Mouse (Mus musculus) cerebellum, adult 9-10 months (tissue): Measurements from ENCODE around the gene Sfrp2.

Experiments
- DNase-seq: peaks from one replicate; pipeline ENCODE4 v3.0.0; 2022

The Sfrp2 gene

DNA sequence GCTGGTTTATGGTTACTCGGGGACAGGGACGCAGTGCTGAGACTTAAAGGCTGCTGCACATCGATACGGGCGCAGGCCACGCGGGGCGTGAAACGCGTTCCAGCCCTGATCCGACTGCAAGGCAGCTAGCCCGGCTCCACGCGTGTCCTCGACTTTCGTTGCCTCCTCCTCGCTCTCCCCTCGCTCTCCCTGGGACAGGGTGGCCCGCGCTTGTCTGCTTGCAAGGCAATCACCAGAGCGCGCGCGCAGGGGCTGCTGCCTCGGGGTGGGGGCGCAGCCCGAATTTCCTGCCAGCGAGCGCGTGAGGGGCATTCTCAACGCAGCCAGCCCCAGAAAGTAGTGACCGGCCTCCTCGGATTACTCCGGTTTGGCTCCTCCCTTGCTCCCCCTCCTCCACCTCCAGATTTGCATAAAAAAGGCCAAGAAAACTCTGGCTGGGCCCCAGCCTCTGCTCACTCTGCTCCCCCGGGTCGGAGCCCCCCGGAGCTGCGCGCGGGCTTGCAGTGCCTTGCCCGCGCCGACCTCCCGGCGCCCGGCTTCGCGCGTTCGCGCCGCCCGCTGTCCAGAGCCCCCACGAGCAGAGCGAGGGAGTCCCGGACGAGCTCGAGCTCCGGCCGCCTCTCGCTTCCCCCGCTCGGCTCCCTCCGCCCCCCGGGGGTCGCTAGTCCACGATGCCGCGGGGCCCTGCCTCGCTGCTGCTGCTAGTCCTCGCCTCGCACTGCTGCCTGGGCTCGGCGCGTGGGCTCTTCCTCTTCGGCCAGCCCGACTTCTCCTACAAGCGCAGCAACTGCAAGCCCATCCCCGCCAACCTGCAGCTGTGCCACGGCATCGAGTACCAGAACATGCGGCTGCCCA is at the start of gene Sfrp2:
TSS of gene Sfrp2 (plus strand) at position 451 of the 855 bp plus-strand sequence.
- no peak for DNase-seq

- DNase-seq: no peak
Observed at GRCm38 (mm10) chr3:83717643-83718231, 48.4 kb upstream of the Sfrp2 start.

DNA sequence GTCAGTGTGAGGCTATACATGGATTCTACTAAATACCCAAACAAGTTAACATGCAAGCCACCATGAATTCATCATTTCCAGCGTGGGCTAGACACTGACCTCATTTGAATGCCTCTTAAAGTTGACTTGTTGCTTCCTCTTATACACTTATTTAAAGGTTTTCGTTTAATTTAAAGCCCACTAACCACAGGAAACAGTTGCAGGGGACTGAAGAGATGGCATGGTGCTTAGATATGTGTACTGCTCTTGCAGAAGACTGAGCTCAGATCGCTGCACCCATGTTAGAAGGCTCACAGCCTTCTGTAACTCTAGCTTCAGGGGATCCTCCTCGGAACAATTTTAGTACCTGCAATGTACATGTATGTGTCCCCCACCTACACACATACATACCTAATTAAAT is 47.5 kb upstream of the Sfrp2 start:
- DNase-seq: no peak

DNA sequence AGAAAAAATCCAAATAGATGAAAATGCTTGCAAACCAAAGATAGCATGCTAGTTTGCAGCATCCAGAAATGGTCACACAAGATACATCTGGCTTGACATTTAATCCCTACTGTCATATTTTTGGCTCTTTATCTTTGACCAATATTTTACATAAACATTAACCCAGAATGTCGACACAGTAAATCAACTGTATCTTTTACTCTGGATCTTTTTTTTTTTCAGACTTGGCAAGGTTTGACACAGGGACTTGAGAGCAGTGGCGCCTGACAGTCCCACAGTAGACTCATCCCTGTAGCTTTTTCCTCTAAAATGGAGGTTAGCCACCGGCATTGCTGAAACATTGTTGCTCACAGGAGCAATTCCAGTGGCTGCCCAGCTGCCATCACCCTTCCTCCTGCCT is 37.9 kb upstream of the Sfrp2 start:
- DNase-seq: no peak

DNA sequence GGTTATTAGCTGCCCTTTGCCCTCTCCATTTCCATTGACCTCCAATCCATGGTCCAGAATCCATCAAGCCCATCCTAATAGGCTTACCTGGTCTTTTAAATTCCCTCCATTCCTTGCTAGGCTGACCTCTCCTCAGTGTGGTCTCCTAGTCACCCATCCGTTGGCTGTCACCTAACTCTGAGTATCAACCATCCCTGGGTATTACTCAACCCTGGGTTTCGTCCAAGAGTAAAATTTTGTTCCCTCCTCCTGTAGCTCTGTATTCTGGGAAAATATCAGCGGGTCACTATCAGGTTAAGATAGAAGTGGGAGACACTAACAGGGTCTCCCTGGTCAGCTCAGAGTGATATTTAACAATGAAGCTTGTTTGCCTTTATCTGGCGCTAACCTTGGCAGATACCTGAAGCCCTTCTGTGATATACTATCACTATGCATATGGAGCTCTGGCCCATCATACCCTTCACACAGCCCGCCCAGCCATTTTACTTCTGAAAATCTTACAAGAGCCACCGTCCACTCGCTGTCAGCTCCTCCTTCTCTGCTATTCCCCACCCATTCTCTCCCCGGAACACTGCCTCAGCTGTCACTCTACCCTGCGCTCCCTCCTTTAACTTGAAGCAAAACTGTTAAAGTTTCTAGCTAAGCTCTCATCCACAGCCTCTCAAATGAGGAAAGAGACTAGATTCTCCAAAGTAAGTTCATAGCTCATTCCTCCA is 37.3 kb upstream of the Sfrp2 start:
- DNase-seq: no peak

GRCm38 (mm10) chr3:83733985-83734384 is 32.1 kb upstream of the Sfrp2 start:
- no peak for DNase-seq

DNA sequence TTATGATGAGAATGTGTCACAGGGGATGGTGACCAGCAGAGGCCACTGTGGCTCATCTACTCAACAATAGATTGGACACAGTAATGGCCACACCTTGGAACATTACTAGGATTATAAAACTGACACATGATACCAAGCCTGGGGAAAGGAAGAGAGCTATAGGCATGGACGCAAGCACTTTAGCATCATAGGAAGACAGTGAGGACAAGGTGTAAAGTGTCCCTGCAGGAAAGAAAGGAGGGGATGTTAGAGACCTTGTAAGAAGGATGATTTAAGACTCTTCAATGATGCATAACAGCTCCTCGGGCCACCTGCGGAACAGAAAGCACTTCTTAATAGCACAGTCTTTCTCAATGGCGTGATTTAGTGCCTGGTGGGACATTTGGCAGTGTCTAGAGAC is 29.1 kb upstream of the Sfrp2 start:
- DNase-seq: no peak

DNA sequence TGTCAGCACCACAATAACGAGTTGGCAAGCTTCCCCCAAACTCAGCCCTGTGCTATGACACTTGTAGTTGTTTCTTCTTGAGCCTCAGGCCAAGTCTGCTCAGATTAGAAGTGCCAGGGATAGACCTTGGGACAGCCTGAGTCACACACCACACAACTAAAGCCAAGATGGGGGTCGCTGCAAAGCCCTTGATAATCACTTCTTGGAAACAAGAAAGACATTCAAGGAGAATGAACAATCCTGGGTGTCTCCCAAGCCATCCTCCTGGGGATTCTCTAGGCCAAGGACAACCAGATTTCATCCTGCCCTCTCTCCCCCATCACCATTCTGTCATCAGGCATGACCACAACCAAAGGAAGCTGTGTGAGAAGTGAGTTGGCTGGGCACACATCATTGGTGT is 25.9 kb upstream of the Sfrp2 start:
- DNase-seq: no peak

GRCm38 (mm10) chr3:83747276-83747675 is 18.8 kb upstream of the Sfrp2 start:
- DNase-seq: no peak

DNA sequence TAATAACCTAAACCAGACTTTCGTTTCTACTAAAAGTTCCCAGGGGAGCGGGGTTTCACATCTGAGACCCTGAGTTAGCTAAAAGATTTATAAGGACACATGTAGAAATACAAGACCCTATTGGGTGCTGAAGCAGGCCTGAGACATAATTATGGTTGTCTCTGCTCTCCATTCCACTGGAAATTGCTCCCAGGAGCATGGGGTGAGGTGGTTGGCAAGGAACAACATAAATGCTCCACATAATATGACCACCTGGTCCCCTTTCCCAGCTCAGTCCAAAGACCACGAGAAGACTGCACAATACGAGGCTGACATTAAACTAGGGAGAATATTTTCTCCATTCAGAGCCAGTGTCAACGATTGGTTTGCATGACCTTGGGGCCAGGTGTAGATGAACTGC is 18.2 kb upstream of the Sfrp2 start:
- DNase-seq: no peak

DNA sequence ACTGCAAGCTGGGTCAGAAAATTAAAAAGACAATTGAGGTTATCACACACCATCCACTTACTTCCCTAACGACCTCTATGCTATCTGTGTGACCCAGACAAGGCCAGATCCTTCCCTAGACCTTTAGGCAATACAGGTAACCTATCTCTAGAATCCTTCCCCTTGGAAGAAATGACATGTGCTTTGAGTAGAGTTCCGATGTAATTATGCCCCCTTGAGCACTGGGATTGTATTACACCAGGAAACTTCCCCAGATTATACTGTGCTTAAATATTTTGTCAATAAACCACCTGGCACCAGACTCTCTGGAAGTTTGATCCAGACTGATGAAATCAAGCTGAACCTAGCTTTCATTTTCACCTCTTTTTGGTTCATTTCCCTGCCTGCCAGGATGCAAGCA is 14.5 kb upstream of the Sfrp2 start:
- no peak for DNase-seq

DNA sequence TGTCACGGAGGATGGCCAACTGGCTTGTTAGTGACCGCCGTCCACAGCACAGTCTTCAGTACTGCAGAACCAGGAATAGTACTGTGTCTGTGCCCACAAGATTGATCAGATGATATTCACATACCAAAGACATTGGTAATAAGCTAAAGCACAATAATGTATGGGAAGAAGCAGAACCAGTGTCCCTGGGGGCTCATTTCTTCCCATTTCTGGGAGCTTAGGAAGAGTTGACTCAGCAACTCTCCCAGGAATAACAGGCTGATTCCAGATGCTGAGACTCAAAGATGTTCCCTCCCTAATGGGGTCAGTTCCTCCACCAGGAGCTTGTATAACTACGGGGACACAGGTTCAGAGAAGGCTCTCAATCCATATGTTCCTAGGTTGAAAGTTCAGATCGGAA is 13.9 kb upstream of the Sfrp2 start:
- no peak for DNase-seq

DNA sequence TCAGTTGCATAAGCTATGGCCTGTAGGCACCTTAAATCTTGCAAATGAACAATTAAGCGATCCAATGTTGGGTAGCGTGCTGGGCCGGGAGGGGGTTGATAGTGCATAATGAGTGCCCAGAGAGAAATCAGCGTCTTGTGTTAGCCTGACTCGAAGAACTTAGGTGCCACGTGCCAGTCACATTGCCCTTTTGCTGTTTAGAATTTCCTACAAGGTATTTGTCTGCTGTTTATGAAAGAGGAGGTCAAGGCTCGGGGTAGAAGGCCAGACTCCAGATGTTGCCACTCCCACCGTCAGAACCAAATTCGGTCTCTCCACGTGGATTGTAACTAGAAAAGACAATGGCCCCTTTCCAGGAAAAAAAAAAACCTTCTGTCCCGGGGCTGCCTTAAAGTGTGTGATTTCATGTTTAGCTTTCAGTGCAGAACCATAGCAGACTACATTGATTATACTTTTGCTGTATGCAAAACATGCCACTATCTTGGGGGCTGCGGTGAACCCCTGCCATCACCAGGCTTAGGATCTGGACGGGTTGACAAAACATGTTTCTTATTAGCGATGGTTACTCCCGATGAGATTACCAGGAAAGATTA is 11.0 kb upstream of the Sfrp2 start:
- no peak for DNase-seq

- DNase-seq: no peak
Observed at GRCm38 (mm10) chr3:83755666-83756065, 10.5 kb upstream of the Sfrp2 start.

DNA sequence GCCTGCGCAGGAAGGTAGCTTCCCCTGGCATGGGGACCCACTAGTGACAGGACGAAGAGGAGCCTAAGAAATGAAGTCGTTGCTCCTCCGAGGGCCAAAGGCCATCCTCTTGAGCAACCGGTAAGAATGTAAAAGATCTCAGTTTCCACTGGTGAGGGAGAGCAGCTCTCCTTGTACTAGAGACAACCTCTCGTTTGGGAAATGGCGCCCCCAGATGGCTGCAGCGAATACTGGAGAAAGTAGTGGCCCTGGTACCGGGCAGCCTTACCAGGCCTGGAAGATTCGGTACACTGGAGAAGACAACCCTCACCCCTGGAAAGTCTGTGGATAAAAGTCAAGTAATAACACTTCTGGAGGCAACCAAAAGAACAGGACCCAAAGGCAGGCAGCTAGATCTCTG is 3.8 kb upstream of the Sfrp2 start:
- DNase-seq: no peak

DNA sequence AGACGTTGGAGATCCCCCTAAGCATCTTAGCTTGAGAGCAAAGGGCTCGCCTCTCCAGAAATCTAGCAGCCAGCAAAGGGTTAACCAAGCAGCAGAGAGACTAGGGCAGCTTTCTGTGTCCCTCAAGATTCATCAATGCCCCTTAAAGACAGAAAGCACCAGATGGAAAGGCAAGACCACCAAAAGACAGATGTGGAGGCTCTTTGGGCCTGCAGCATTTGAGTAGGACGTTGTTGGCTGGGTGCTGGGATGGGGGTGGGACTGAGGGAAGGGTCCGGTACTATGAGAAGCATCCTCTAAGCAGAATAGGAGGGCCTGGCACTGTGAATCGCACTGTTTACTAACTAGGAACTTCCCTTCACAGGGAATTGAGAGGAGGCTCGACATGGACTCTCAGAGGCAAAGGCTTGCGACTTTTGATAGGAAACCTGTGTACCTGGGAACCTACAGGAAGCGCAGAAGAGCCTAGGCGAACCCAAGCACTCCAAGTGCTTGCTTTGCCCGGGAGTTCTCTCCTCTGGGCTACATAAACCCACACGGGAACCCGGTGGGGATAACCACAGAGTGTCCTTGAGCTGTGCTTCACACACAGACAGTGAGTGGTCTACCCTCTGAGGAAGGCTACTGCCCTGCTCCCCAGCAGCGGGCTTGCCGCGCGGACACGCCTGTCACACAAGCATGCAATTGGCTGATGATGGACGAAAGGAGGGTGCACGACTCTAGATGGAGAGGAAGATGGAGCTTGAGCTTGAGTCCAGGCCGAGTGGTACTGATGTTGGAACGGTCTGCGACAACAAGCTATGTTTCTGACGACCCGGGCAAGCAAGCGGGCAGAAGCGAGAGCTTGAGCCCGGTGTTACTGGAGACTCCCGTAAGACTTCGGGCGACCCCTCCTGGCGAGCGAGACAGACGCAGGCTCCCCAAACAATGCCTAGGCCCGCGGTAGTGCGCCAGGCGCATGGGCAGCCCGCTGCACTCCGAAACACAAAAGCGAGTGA is 2.3 kb upstream of the Sfrp2 start:
- peak; percentile 10 for DNase-seq

GRCm38 (mm10) chr3:83766726-83767070 is 577 bp downstream of the Sfrp2 start:
- DNase-seq: no peak

GRCm38 (mm10) chr3:83767121-83767520 is 1.0 kb downstream of the Sfrp2 start:
- no peak for DNase-seq

DNA sequence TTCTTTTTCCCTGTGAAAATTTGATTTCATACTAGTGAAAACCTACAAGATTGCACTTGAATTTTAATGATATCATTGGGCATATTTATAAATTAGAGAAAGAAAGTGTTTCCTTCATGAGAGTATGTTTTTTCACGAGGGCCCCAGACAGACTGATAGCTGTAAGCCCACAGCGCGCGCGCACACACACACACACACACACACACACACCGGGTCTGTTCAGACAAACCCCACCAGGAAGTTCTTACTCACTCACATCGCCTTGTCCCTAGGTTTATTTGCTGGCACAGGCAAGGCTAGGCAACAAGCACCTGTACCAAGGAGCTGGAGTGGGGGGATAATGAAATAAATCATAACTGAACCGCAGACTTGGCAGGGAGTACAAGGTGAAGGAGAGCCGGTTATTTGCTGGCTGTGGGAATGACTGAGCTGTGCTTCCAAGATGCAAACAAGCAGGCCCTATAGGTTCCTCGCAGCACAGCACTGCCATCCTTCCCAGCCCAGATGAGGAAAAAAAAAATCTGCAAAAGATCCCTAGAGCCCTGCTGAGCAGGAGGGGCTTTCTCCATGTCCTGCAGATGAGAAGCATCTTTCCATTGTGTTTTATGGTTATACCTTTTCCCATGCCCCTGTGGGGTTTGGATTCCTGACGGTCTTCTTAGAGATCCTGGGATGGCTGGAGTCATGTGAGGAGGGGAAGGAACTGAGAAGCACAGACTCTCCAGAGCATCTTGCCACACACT is 2.3 kb downstream of the Sfrp2 start:
- DNase-seq: no peak

- no peak for DNase-seq
Observed at GRCm38 (mm10) chr3:83769036-83769410, 2.9 kb downstream of the Sfrp2 start.

GRCm38 (mm10) chr3:83771160-83771869 is 5.2 kb downstream of the Sfrp2 start:
- DNase-seq: no peak
